Mouse (Mus musculus) lung, embryonic 14.5 days (tissue): ENCODE measurements around the gene Ccdc137. TPM values are rescaled to one million over a fixed set of nuclear protein-coding genes. Genes with fewer than 3 reads are reported as not detected.

ENCODE experiments used
- ATAC-seq: fragments of 200-750 bp; cut with Nextera tagmentation; 2 replicates; pipeline ENCODE4 v1.8.0; 2017; ENCODE audit warnings: mild to moderate bottlenecking, moderate TSS enrichment, moderate library complexity; ENCODE audit not compliant: insufficient read depth
- DNase-seq: peaks from one replicate; pipeline ENCODE4 v3.0.0-alpha.2; 2015
- H3K27ac ChIP-seq: fragments of 300-500 bp; sonication (generic); 2 replicates; pipeline ENCODE4 v1.5.1; 2014; ENCODE audit warnings: low read depth, mild to moderate bottlenecking, moderate library complexity
- H3K27me3 ChIP-seq: fragments of 300-500 bp; sonication (generic); 2 replicates; pipeline ENCODE4 v1.6.1; 2014; ENCODE audit warnings: low read length, control low read depth; ENCODE audit not compliant: insufficient read depth
- H3K36me3 ChIP-seq: fragments of 300-500 bp; sonication (generic); 2 replicates; pipeline ENCODE4 v1.6.1; 2014; ENCODE audit warnings: control low read depth; ENCODE audit not compliant: insufficient read depth
- H3K4me1 ChIP-seq: fragments of 300-500 bp; sonication (generic); 2 replicates; pipeline ENCODE4 v1.6.1; 2014; ENCODE audit warnings: antibody characterized with exemption, control low read depth; ENCODE audit not compliant: insufficient read depth
- H3K4me2 ChIP-seq: fragments of 300-500 bp; sonication (generic); 2 replicates; pipeline ENCODE4 v1.6.1; 2014; ENCODE audit warnings: mild to moderate bottlenecking
- H3K4me3 ChIP-seq: fragments of 300-500 bp; sonication (generic); 2 replicates; pipeline ENCODE4 v1.5.1; 2014; ENCODE audit warnings: low read depth, low read length
- H3K9ac ChIP-seq: fragments of 300-500 bp; sonication (generic); 2 replicates; pipeline ENCODE4 v1.6.1; 2014
- H3K9me3 ChIP-seq: fragments of 300-500 bp; sonication (generic); 2 replicates; pipeline ENCODE4 v1.6.1; 2016; ENCODE audit warnings: low read depth, low read length, control low read depth
- CTCF ChIP-seq: IDR thresholded peaks from 2 replicates; pipeline ENCODE4 v1.5.1; 2016; ENCODE audit warnings: antibody characterized with exemption, low read depth
- WGBS: fragments of 180-500 bp; shearing (Covaris S2); extraction: QIAGEN DNeasy Blood & Tissue Kit; methylation state at CpG from one replicate; pipeline ENCODE4 v1.1.7; 2014; 5-methylcytosine and 5-hydroxymethylcytosine counted together
- polyA plus RNA-seq: library from polyadenylated mRNA; unstranded; fragments of >200 nt; fragmentation: Nextera tagmentation; extraction: Ambion mirVana; gene quantifications from 2 replicates; pipeline ENCODE4 v1.2.1, GENCODE M21; 2014

Ccdc137 gene
- polyA plus RNA-seq, 1 experiment from 2014 or later, result 34.6 TPM

DNA sequence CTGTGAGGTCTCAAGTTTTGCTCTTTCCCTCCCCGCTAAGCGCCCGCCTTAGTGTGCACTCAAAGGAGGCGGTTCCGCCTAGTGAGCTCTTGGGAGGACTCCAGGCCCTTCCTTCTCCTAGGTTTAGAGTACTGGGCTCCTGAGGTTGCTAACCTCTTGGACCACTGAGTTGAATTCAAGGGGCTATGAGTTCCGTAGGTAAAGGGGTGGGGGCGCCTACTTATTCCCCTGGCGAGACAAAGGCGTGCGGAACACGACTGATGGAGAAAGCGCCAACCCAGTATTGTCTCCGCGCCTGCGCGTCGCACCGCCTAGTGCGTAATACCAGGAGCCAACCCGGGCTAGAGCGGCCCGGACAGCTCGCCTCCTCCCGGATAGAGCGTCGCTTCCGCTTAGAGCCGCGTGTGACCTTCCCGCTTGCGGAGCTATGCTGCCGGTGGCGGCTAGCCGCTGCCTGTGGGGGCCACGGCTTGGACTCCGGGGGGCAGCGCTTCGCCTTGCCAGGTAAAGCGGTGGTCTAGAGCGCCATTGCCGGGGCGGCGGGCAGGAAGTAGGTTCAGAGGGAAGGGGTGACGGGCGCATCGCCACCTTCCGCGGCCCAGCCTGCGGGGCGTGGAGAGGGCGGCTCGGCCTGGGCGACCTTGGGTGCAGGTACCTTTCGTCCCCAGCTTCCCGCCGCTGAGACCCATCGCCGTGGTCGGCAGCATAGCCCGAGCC, 26.5 kb downstream of the Ccdc137 start, which contains the start of gene Mrpl12:
Gene Mrpl12 (plus strand): TSS at position 349 of the 717 bp plus-strand sequence.
- Histone ChIP-seq H3K4me1 (peaks cover 9% of the 10 kb centered on the region), H3K27ac (peak within 1 kb of the TSS; percentile 88), H3K9ac (peak within 1 kb of the TSS; percentile 92), H3K4me2 (peak within 1 kb of the TSS; percentile 90), H3K9me3 (no peaks in the 10 kb centered on the region), H3K36me3 (peaks cover 80% of the 10 kb centered on the region), H3K27me3 (no peaks in the 10 kb centered on the region), H3K4me3 (peak within 1 kb of the TSS; percentile 99)
- ATAC-seq, result peak; percentile 97
- peak; percentile 98 for DNase-seq
- no peak for TF ChIP-seq CTCF
- WGBS, result under 1% methylated on average over 60 of the region's 60 CpGs

DNA sequence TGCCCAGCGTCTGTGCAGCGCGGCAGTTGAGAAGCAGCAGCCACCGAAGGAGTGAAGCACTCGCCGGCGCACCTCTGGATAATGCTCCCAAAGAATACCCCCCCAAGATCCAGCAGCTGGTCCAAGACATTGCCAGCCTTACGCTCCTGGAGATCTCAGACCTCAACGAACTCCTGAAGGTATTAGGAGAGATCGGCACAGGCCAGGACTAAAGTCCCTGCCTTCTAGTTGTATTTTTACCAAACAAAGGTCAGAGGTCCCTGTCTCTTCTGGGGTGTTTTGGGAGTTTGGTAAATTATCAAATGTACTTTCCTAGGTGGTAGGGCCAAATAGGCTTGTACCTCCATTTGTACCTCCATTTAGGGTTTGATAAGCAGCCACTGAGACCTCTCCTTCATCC, 27.3 kb downstream of the Ccdc137 start:
- DNase-seq (no peak), ATAC-seq (no peak)
- peaks cover 9% of the 10 kb centered on the region for H3K4me1 ChIP-seq
- no peaks in the 10 kb centered on the region for H3K9me3 ChIP-seq
- peak overlapping the region; percentile 90 for H3K4me2 ChIP-seq
- WGBS, result 7% methylated on average over 10 of the region's 10 CpGs
- peak overlapping the region; percentile 92 for H3K9ac ChIP-seq
- H3K36me3 ChIP-seq, result peaks cover 80% of the 10 kb centered on the region
- H3K27ac ChIP-seq, result no peak overlapping the region; the same call in 1 of the 2 replicates
- no peak for TF ChIP-seq CTCF
- H3K27me3 ChIP-seq, result no peaks in the 10 kb centered on the region
- peak overlapping the region; percentile 99 for H3K4me3 ChIP-seq

DNA sequence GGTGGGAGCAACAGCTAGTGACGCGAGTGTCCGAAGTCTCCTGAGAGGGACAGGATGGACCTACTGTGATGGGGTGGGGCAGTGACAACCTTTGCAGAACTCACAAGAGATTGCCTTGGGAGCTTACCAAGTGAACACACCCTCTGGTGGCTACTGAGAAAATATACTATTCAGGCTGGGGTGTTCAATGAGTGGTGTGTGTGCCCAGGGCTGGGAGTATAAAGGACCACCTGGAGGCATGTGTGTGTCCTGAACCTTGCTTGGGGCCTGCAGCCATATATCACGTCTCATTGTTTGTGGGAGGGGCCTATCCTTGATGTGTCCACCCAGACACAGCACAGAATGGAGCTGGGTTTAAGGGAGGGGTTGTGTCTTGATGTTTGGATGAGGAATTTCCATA, 30.6 kb downstream of the Ccdc137 start:
- whole genome bisulfite sequencing, result 74% methylated on average over 4 of the region's 4 CpGs
- H3K27ac ChIP-seq, result no peak overlapping the region

DNA sequence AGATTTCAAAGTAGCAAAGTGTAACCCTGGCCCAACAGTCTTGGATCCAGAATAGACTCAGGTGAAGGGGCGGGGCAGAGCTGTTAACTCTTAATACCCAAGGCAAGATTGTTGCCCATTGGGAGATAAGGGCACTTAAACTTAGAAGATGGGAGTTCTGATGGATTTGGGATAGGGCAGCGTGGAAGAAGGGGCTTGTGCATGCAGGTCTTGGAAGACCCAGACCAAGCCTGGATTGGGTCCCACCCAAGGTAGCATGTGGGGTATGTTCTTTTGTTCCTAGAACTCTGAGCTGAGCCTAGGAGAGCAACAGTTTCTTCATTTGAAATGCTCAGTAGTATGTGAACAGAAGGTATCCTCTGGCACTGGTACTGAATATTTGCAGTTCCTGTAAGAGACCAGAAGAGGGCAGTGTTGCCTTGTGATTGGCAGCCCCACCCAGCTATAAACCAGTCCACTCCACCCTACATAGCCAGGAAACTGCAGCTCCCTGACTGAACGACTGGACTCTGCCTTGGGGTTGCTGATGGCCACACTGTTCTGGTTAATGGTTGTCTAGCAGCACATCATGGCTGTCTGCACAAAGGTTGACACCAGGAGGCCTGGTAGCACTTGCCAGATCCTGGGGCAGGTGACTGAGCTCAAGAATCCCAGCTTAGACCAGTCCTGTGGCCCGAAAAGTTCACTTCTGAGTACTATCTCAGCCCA, 31.3 kb downstream of the Ccdc137 start:
- Histone ChIP-seq H3K9me3 (no peaks in the 10 kb centered on the region), H3K27ac (no peak overlapping the region), H3K4me1 (peaks cover 19% of the 10 kb centered on the region), H3K27me3 (no peaks in the 10 kb centered on the region), H3K4me3 (no peak overlapping the region), H3K9ac (no peak overlapping the region), H3K4me2 (no peak overlapping the region), H3K36me3 (peaks cover 56% of the 10 kb centered on the region)
- TF ChIP-seq CTCF, result peak; percentile 91
- peak; percentile 12 for ATAC-seq
- WGBS, result 59% methylated on average over 4 of the region's 4 CpGs
- peak; percentile 91 for DNase-seq

More for the DNA sequence above, 30.6 kb downstream of the Ccdc137 start:
- no peaks in the 10 kb centered on the region for H3K9me3 ChIP-seq
- H3K4me2 ChIP-seq, result no peak overlapping the region
- ATAC-seq (no peak), DNase-seq (no peak)
- TF ChIP-seq CTCF, result peak; percentile 24; the same call in 1 of the 2 replicates
- no peak overlapping the region for H3K9ac ChIP-seq
- peaks cover 23% of the 10 kb centered on the region for H3K4me1 ChIP-seq
- H3K36me3 ChIP-seq, result peaks cover 52% of the 10 kb centered on the region
- no peaks in the 10 kb centered on the region for H3K27me3 ChIP-seq
- no peak overlapping the region for H3K4me3 ChIP-seq

DNA sequence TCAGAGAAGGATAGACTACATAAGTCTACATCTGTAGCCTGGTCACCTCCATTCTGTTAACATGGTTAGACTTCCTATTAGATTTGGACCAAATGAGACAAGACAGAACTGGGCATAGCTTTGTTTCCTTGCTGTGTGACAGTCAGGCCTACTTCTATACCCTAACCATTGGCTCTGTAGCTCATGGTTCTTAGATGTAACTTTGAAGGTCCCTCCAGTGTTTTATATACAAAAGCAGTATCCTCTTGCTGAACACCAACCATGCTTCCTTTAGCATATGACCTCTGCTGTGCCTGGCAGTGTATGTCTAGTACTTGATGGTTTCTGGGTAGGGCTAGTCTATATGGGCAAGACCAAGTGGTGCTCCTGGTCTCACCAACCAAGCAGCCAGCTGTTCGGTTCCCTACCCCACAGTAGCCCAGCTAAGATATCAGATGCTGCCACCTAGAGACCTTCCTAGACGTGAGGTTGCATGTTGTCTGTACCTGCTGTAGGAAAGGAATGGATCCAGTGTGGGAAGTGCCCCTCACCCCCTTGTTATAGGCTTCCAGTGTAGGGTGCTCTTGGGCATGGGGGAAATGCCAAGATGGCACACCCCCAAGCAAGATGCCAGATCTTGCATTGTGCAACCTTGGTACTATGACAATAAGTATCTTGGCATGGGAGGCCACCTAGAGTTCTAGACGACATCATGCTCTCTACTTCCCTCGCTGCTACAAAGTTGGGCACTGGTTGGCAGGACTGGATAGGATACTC, 32.6 kb downstream of the Ccdc137 start:
- ATAC-seq (no peak), DNase-seq (no peak)
- no peaks in the 10 kb centered on the region for H3K27me3 ChIP-seq
- peak overlapping the region; percentile 93 for H3K4me2 ChIP-seq
- peaks cover 17% of the 10 kb centered on the region for H3K4me1 ChIP-seq
- TF ChIP-seq CTCF, result peak; percentile 15; the same call in 1 of the 2 replicates
- H3K4me3 ChIP-seq, result peak overlapping the region; percentile 94
- peak overlapping the region; percentile 10; the same call in 1 of the 2 replicates for H3K9ac ChIP-seq
- WGBS, result 31% methylated on average over 4 of the region's 4 CpGs
- H3K9me3 ChIP-seq, result no peaks in the 10 kb centered on the region
- peak overlapping the region; percentile 84 for H3K27ac ChIP-seq
- H3K36me3 ChIP-seq, result peaks cover 66% of the 10 kb centered on the region

DNA sequence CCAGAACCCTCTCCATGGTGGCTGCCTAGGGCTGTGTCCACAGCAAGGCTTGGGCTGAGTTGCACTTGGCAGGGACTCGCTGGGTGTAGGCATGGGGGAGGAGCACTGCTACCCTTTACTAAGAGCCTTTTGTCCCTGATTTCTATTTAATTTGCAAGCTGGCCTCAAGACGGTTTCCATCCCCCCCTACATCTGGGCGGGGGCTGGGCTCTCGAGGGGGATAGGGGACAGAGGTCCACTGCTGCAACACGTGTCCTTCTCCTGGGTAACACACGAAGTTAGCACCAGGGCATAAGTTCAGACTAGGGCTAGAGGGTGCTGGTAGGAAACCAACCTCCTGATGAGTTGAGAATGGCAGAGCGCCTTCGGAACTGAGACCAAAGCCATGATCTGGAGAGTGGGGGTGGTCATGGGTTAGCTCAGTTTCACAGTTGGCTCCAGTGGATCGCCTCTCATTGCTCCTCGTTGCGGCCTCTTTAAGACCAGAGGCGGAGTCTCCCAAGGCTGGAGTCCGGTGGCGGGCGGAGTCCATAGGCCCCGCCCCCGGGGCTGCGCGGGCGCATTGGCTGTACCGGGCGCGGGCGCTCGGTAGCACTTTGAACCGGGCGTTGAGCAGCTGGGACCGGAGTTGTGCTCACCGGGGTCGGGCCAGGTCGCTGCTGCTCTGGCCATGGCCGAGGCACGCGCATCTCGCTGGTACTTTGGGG, 33.6 kb downstream of the Ccdc137 start, which contains the start of gene Slc25a10:
Gene Slc25a10 (plus strand): TSS at position 524 of the 707 bp plus-strand sequence.
- ATAC-seq, result peak; percentile 89
- H3K4me1 ChIP-seq, result peaks cover 15% of the 10 kb centered on the region
- H3K27me3 ChIP-seq, result no peaks in the 10 kb centered on the region
- WGBS, result under 1% methylated on average over 35 of the region's 35 CpGs
- H3K36me3 ChIP-seq, result peaks cover 66% of the 10 kb centered on the region
- H3K4me2 ChIP-seq, result peak within 1 kb of the TSS; percentile 93
- TF ChIP-seq CTCF, result no peak
- H3K27ac ChIP-seq, result peak within 1 kb of the TSS; percentile 84
- peak within 1 kb of the TSS; percentile 94 for H3K4me3 ChIP-seq
- H3K9me3 ChIP-seq, result no peaks in the 10 kb centered on the region
- peak within 1 kb of the TSS; percentile 77 for H3K9ac ChIP-seq
- peak; percentile 96 for DNase-seq
